Mouse (Mus musculus): ENCODE measurements around the gene Rnf220. TPM values are rescaled to one million over a fixed set of nuclear protein-coding genes. Genes with fewer than 3 reads are reported as not detected.

The Rnf220 gene
- polyA plus RNA-seq, 1 experiment from 2014 or later: 73.3 TPM

- Histone ChIP-seq H3K9ac (peak overlapping the region; percentile 31; the same call in 1 of the 2 replicates), H3K4me3 (peak overlapping the region; percentile 46), H3K36me3 (no peaks in the 10 kb centered on the region), H3K27me3 (peaks cover 56% of the 10 kb centered on the region), H3K27ac (no peak overlapping the region), H3K9me3 (no peaks in the 10 kb centered on the region), H3K4me1 (peaks cover 18% of the 10 kb centered on the region), H3K4me2 (peak overlapping the region; percentile 92)
- peak; percentile 7; the same call in 1 of the 2 replicates for ATAC-seq (ENCODE audit: borderline replicate concordance, extremely low read depth, low FRiP score, low TSS enrichment)
- WGBS: 11% methylated on average over 30 of the region's 30 CpGs
Observed at GRCm38 (mm10) chr4:117303581-117304238, 193.1 kb downstream of the Rnf220 start.

GRCm38 (mm10) chr4:117302027-117302806, 194.6 kb downstream of the Rnf220 start:
- no peaks in the 10 kb centered on the region for H3K9me3 ChIP-seq
- 24% methylated on average over 14 of the region's 14 CpGs for WGBS
- no peak for ATAC-seq (ENCODE audit: borderline replicate concordance, extremely low read depth, low FRiP score, low TSS enrichment)
- no peak overlapping the region for H3K27ac ChIP-seq
- no peaks in the 10 kb centered on the region for H3K36me3 ChIP-seq
- H3K4me1 ChIP-seq: peaks cover 24% of the 10 kb centered on the region
- H3K4me2 ChIP-seq: no peak overlapping the region
- H3K9ac ChIP-seq: no peak overlapping the region
- no peak overlapping the region for H3K4me3 ChIP-seq
- peaks cover 52% of the 10 kb centered on the region for H3K27me3 ChIP-seq

GRCm38 (mm10) chr4:117299921-117300320, 196.9 kb downstream of the Rnf220 start:
- no peak overlapping the region for H3K9ac ChIP-seq
- H3K4me1 ChIP-seq: peaks cover 33% of the 10 kb centered on the region
- no peak overlapping the region for H3K27ac ChIP-seq
- H3K36me3 ChIP-seq: no peaks in the 10 kb centered on the region
- H3K9me3 ChIP-seq: no peaks in the 10 kb centered on the region
- H3K4me3 ChIP-seq: no peak overlapping the region
- WGBS: 57% methylated on average over 10 of the region's 10 CpGs
- no peak for ATAC-seq (ENCODE audit: borderline replicate concordance, extremely low read depth, low FRiP score, low TSS enrichment)
- H3K27me3 ChIP-seq: peaks cover 40% of the 10 kb centered on the region
- H3K4me2 ChIP-seq: no peak overlapping the region

GRCm38 (mm10) chr4:117297819-117298218, 199.0 kb downstream of the Rnf220 start:
- Histone ChIP-seq H3K4me3 (no peak overlapping the region), H3K9ac (no peak overlapping the region), H3K27ac (no peak overlapping the region), H3K4me1 (peaks cover 16% of the 10 kb centered on the region), H3K9me3 (no peaks in the 10 kb centered on the region), H3K4me2 (no peak overlapping the region), H3K27me3 (peaks cover 19% of the 10 kb centered on the region), H3K36me3 (no peaks in the 10 kb centered on the region)
- ATAC-seq (ENCODE audit: borderline replicate concordance, extremely low read depth, low FRiP score, low TSS enrichment): no peak
- 57% methylated on average over 9 of the region's 9 CpGs for WGBS

GRCm38 (mm10) chr4:117296849-117297593, 199.8 kb downstream of the Rnf220 start:
- ATAC-seq (ENCODE audit: borderline replicate concordance, extremely low read depth, low FRiP score, low TSS enrichment): peak; percentile 56; the same call in 1 of the 2 replicates
- H3K27ac ChIP-seq: peak overlapping the region; percentile 77
- WGBS: 52% methylated on average over 19 of the region's 19 CpGs

GRCm38 (mm10) chr4:117291696-117292095, 205.2 kb downstream of the Rnf220 start:
- no peaks in the 10 kb centered on the region for H3K27me3 ChIP-seq
- peaks cover 24% of the 10 kb centered on the region for H3K4me1 ChIP-seq
- H3K4me3 ChIP-seq: no peak overlapping the region
- no peaks in the 10 kb centered on the region for H3K9me3 ChIP-seq
- H3K9ac ChIP-seq: no peak overlapping the region
- peaks cover 8% of the 10 kb centered on the region for H3K36me3 ChIP-seq
- H3K4me2 ChIP-seq: no peak overlapping the region
- no peak overlapping the region for H3K27ac ChIP-seq
- no peak for ATAC-seq (ENCODE audit: borderline replicate concordance, extremely low read depth, low FRiP score, low TSS enrichment)
- 77% methylated on average over 2 of the region's 2 CpGs for WGBS

More at GRCm38 (mm10) chr4:117296849-117297593, 199.8 kb downstream of the Rnf220 start:
- Histone ChIP-seq H3K4me1 (peaks cover 16% of the 10 kb centered on the region), H3K9ac (no peak overlapping the region), H3K9me3 (no peaks in the 10 kb centered on the region), H3K36me3 (no peaks in the 10 kb centered on the region), H3K4me3 (no peak overlapping the region), H3K27me3 (peaks cover 13% of the 10 kb centered on the region), H3K4me2 (0 out of 2 replicates have a peak overlapping the region, but pooled peaks have one; percentile 9)

- Histone ChIP-seq H3K9me3 (no peaks in the 10 kb centered on the region), H3K27me3 (no peaks in the 10 kb centered on the region), H3K4me2 (peak overlapping the region; percentile 78), H3K4me1 (peaks cover 22% of the 10 kb centered on the region), H3K4me3 (peak overlapping the region; percentile 82), H3K9ac (peak overlapping the region; percentile 51), H3K36me3 (peaks cover 33% of the 10 kb centered on the region), H3K27ac (peak overlapping the region; percentile 98)
- peak; percentile 97 for ATAC-seq (ENCODE audit: borderline replicate concordance, extremely low read depth, low FRiP score, low TSS enrichment)
- under 1% methylated on average over 70 of the region's 80 CpGs for WGBS
Observed at GRCm38 (mm10) chr4:117288927-117289801, 207.7 kb downstream of the Rnf220 start.

GRCm38 (mm10) chr4:117288277-117288926, 208.4 kb downstream of the Rnf220 start:
- no peak for ATAC-seq (ENCODE audit: borderline replicate concordance, extremely low read depth, low FRiP score, low TSS enrichment)
- Histone ChIP-seq H3K9ac (peak overlapping the region; percentile 51), H3K36me3 (peaks cover 38% of the 10 kb centered on the region), H3K9me3 (no peaks in the 10 kb centered on the region), H3K4me3 (peak overlapping the region; percentile 82), H3K4me2 (peak overlapping the region; percentile 78), H3K4me1 (peaks cover 30% of the 10 kb centered on the region), H3K27me3 (no peaks in the 10 kb centered on the region), H3K27ac (peak overlapping the region; percentile 98)
- WGBS: 16% methylated on average over 25 of the region's 25 CpGs

GRCm38 (mm10) chr4:117284363-117284762, 212.5 kb downstream of the Rnf220 start:
- H3K4me3 ChIP-seq: no peak overlapping the region
- no peak overlapping the region for H3K9ac ChIP-seq
- no peak for ATAC-seq (ENCODE audit: borderline replicate concordance, extremely low read depth, low FRiP score, low TSS enrichment)
- no peak overlapping the region for H3K27ac ChIP-seq
- no peak overlapping the region for H3K4me2 ChIP-seq
- peaks cover 48% of the 10 kb centered on the region for H3K36me3 ChIP-seq
- peaks cover 34% of the 10 kb centered on the region for H3K4me1 ChIP-seq
- no peaks in the 10 kb centered on the region for H3K9me3 ChIP-seq
- no peaks in the 10 kb centered on the region for H3K27me3 ChIP-seq
- WGBS: 43% methylated on average over 4 of the region's 4 CpGs

GRCm38 (mm10) chr4:117283271-117284191, 213.3 kb downstream of the Rnf220 start:
- no peak overlapping the region for H3K4me3 ChIP-seq
- peaks cover 54% of the 10 kb centered on the region for H3K36me3 ChIP-seq
- H3K9me3 ChIP-seq: no peaks in the 10 kb centered on the region
- peak overlapping the region; percentile 19; the same call in 1 of the 2 replicates for H3K27ac ChIP-seq
- ATAC-seq (ENCODE audit: borderline replicate concordance, extremely low read depth, low FRiP score, low TSS enrichment): peak; percentile 13; the same call in 1 of the 2 replicates
- whole genome bisulfite sequencing: 31% methylated on average over 22 of the region's 22 CpGs
- peaks cover 37% of the 10 kb centered on the region for H3K4me1 ChIP-seq
- H3K27me3 ChIP-seq: no peaks in the 10 kb centered on the region
- no peak overlapping the region for H3K9ac ChIP-seq
- H3K4me2 ChIP-seq: no peak overlapping the region
